Mouse (Mus musculus) layer of hippocampus, postnatal 10 days (tissue): ENCODE data around the gene Trappc10. TPM values are rescaled to one million over a fixed set of nuclear protein-coding genes. Genes with fewer than 3 reads are reported as not detected.
A peak's percentile ranks its signal among the peaks of the same experiment; 100 is the strongest.

Experiments used
- DNase-seq, 2 experiments: peaks; one replicate each; pipeline ENCODE4 v3.0.0; 2021; ENCODE audit warnings: low spot score in 2 of 2
- long read RNA-seq: library from polyadenylated mRNA; stranded (forward); transcript quantifications from one replicate; pipeline ENCODE4 v2.0.0, GENCODE M21; 2023
- total RNA-seq, 2 experiments: library from RNA; stranded (reverse); gene quantifications; 2 replicates each; pipeline ENCODE4 v1.2.3; 2021

The Trappc10 gene
- total RNA-seq = 10 to 100 TPM; 74.0 to 78.5 TPM
- long read RNA-seq, partial matches to known transcripts = 2 of 7 reads
- long read RNA-seq, other reads (novel, unspliced or antisense) = 5 of 7 reads

GRCm38 (mm10) chr10:78244438-78245224 lies at the start of gene Trappc10:
Gene Trappc10 (minus strand): TSS chr10:78244641.
- DNase-seq = peak; percentile 83 to 89

GRCm38 (mm10) chr10:78293576-78293975 lies 49.1 kb upstream of the Trappc10 start:
- no peak for DNase-seq

GRCm38 (mm10) chr10:78292381-78292780 lies 47.9 kb upstream of the Trappc10 start:
- DNase-seq = no peak

GRCm38 (mm10) chr10:78290730-78291535 lies 46.5 kb upstream of the Trappc10 start:
- DNase-seq = no peak

GRCm38 (mm10) chr10:78288896-78289295 lies 44.5 kb upstream of the Trappc10 start:
- no peak for DNase-seq

- DNase-seq = no peak
Measured at GRCm38 (mm10) chr10:78288135-78288534, 43.7 kb upstream of the Trappc10 start.

GRCm38 (mm10) chr10:78287465-78288132 lies 43.2 kb upstream of the Trappc10 start:
- no peak for DNase-seq

- DNase-seq = peak; percentile 23 to 45
Measured at GRCm38 (mm10) chr10:78285959-78286358, 41.5 kb upstream of the Trappc10 start.

GRCm38 (mm10) chr10:78285409-78285808 lies 41.0 kb upstream of the Trappc10 start:
- no peak for DNase-seq

- DNase-seq = no peak
Measured at GRCm38 (mm10) chr10:78284812-78285211, 40.4 kb upstream of the Trappc10 start.

- no peak for DNase-seq
Measured at GRCm38 (mm10) chr10:78282411-78282810, 38.0 kb upstream of the Trappc10 start.

- no peak for DNase-seq
Measured at GRCm38 (mm10) chr10:78280486-78280885, 36.0 kb upstream of the Trappc10 start.

GRCm38 (mm10) chr10:78279210-78279609 lies 34.8 kb upstream of the Trappc10 start:
- DNase-seq = peak; percentile 58 to 68

- no peak for DNase-seq
Measured at GRCm38 (mm10) chr10:78277835-78278234, 33.4 kb upstream of the Trappc10 start.

- DNase-seq = no peak
Measured at GRCm38 (mm10) chr10:78276242-78276641, 31.8 kb upstream of the Trappc10 start.

- no peak for DNase-seq
Measured at GRCm38 (mm10) chr10:78272932-78273331, 28.5 kb upstream of the Trappc10 start.

GRCm38 (mm10) chr10:78265881-78266280 lies 21.4 kb upstream of the Trappc10 start:
- DNase-seq = no peak

- no peak for DNase-seq
Measured at GRCm38 (mm10) chr10:78264735-78265134, 20.3 kb upstream of the Trappc10 start.

GRCm38 (mm10) chr10:78260916-78261650 lies 16.6 kb upstream of the Trappc10 start:
- no peak for DNase-seq

- no peak for DNase-seq
Measured at GRCm38 (mm10) chr10:78260322-78260721, 15.9 kb upstream of the Trappc10 start.

GRCm38 (mm10) chr10:78259702-78260101 lies 15.3 kb upstream of the Trappc10 start:
- DNase-seq = no peak
